Mouse (Mus musculus) T-helper 2 cell (primary cell): Measurements from ENCODE around the gene Mcoln1.

Experiments
- in situ Hi-C: fragments of 300-600 bp; cut with MboI, MseI; formaldehyde crosslinking; loops from one replicate; pipeline ENCODE4 v1.15.1; 2025; ENCODE audit warnings: high pct_unique_total_duplicates

The Mcoln1 gene

DNA sequence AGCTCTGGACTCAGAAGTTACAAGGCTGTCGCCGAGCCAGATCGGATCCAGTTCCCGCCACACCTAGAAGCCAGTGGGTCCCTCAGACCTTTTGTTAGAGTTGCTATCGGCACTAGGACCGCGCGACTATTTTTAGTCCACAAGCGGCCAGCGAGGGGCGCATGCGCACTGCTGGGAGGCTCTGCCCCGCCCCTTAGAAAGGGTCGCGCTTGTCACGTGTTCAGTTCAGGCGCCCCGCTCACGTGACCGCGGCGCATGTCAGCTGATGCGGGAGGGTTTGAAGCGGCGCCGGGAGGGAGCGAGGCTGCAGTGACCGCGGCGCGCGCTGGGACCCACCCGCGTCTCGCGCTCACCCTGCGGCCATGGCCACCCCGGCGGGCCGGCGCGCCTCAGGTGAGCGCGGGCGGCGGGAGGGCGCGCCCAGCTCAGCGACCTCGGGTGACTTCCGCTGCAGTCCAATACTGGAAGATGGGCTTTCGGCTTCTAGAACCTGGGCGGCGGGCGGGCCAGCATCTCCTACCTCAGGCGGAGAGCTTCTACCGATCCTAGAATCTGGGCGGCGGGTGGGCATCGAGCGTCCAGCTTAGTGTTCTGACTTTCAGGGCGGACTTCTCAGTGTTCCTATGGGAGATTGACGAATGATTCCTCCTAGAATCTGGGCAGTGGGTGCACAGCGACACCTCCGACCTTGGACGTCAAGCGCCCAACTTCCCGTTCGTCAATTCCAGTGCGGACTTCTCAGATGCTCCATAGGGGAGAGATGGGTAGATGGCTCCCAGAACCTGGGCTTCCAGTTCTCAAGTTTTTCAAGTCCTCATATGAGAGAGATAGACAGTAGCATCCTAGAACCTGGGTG lies at the start of gene Mcoln1:
TSS of gene Mcoln1 (plus strand) at position 223 of the 856 bp plus-strand sequence.
- in situ Hi-C loops = no loop called here

DNA sequence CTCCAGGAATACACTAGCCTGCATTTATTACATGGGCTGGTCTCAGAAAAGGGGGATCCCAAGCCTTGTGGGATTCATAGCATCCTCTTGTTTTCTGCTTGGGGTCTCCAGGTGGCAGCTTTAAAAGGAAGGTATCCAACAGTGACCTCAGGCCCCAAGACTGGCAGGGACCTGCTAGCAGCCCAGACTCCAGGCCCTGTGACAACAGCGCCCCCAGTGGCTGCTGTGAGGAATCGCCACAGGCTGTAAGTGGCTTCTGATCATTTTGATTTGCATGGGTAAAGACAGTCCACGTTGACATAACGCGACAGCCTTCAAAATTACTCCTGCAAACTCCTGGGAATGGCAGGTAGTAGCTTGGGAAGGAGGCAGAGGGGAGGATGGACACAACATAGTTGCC lies 49.6 kb upstream of the Mcoln1 start:
- in situ Hi-C loops = loop anchor here (5.0 kb wide), 1 partner anchor 93 kb away; no protein-coding TSS in a partner anchor

DNA sequence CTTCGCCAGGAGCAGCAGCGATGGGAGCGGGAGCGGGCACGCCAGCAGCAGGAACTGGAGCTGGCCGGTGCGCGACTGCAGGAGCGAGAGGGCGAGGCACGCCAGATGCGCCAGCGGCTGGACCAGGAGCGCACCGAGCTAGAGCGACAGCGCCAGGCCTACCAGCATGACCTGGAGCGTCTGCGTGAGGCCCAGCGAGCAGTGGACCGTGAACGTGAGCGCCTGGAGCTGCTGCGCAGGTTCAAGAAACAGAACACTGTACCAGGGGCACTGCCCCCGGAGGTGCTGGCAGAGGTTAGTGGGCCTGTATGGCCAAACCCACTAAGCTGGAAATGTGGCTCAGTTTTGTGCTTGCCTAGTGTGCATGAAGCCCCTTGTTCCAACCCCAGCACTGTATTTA lies 48.3 kb upstream of the Mcoln1 start:
- in situ Hi-C loops = loop anchor here (5.0 kb wide), 1 partner anchor 95 kb away; no protein-coding TSS in a partner anchor

DNA sequence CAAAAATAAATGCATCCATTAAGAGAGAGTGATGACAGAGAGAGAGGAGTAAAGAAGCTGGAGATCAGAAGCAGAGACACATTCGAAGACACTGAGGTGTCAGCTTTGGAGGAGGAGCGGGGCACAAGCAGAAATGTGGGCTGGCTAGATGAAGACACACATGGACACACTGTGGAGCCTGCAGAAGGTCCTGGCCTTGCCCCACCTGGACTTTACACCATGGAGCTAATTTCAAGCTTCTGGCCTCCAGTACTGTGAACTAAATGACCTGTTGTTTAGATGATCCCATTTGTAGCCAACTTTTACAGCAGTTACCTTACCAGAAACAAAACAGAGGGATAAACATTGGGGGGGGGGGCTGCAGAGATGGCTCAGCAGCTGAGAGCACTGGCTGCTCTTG lies 37.0 kb upstream of the Mcoln1 start:
- in situ Hi-C loops = loop anchor here (10.0 kb wide), 1 partner anchor 212 kb away; the partner anchor contains the start of genes Fcor and Trappc5

DNA sequence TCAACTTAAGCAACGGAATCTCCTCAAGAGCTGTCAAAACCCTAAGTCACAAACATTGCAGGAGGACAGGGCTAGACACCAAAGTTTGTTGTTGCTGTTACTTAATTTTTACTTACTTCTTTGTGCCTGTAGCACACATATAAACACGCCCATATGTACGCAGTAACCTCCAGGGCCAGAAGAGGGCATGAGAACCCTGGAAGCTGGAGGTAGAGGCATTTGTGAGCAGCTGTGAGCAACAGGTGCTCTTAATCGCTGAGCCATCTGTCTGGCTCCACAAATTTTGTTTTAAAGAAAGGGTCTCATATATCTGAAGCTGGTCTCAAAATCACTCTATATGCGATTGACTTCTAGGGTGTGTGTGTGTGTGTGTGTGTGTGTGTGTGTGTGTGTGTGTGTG lies 35.9 kb upstream of the Mcoln1 start:
- in situ Hi-C loops = loop anchor here (10.0 kb wide), 1 partner anchor 210 kb away; the partner anchor contains the start of genes Fcor and Trappc5

DNA sequence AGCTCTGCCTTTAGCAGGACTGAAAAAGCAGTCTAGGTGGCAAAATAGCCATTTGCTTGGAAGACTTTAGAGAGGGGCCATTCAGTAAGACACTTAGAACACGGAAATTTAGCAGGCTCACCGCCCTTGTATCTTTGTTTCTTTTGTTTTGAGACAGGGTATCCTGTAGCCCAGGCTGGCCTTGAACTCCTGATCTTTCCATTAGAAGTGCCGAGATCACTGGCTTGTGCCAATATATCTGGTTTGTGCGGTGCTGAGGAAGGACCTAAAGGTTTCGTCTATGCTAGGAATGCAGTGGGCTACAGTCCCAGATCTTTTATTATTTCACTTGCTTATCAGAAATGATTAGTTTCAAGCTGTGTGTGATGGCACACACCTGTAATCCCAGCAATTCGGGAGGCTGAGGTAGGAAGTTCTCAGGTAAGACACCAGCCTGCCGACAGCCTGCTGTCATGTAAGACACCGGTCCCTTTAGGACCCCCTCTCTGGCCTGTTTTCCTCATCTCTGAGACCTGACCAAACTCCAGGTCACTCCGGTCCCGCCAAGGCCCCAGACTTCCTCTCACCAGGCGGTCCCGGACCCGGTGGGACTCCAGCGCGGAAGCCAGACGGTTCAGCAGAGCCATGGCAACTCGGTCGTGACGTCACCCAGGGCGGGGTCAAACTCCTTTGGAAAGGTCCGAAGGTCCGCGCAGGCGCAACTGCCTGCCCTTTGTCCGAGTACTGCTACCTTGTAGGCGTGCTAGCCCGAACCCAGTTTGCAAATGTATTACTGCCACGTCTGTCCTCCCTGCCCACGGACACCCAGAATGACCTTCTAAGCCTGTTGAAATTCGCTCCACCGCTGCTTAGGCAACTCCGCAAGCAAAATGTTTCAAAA lies 33.0 kb upstream of the Mcoln1 start, which contains the start of gene Pex11g:
TSS of gene Pex11g (minus strand) at position 675 of the 880 bp plus-strand sequence.
- in situ Hi-C loops = loop anchor here (10.0 kb wide), 1 partner anchor 208 kb away; the partner anchor contains the start of genes Fcor and Trappc5

DNA sequence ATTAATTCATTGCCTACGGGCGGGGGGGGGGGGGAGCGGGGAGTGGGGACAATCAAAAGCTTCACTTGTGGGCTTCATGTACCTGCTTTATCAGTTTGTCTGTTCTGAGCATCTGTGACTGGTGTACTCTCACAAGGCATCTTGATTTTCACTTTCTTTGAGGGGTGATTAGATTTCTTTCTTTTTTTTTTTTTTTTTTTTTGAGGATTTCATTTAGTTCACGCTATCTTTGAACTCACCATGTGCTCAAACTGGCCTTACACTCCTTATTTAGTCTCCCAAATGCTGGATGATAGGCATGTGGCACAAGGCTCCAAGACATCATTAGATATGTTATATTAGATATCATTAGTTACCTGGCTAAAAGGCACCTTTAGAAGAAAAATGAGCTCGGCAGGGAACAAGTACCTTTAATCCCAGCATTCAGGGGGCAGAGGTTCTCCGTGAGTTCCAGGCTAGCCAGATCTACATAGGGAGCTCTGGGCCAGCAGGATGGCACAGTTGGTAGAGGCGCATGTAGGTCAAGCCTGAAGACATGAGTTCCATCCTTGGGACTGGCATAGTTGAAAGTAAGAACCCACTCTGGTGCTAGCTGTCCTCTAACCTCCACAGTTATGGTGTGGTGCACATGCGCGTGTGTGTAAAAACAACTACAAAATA lies 32.2 kb upstream of the Mcoln1 start:
- in situ Hi-C loops = loop anchor here (10.0 kb wide), 1 partner anchor 207 kb away; the partner anchor contains the start of genes Fcor and Trappc5

DNA sequence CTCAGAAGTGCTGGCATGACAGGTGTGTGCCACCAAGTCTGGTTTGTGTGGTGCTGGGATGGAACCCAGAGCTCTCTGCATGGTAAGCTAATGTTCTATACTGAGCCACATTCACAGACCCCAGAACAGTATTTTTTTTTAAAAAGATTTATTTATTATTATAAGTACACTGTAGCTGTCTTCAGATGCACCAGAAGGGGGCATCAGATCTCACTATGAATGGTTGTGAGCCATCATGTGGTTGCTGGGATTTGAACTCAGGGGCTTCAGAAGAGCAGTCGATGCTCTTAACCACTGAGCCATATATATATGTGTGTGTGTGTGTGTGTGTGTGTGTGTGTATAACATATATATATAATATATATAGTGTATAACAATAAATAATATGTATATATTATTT lies 31.4 kb upstream of the Mcoln1 start:
- in situ Hi-C loops = loop anchor here (10.0 kb wide), 1 partner anchor 206 kb away; the partner anchor contains the start of genes Fcor and Trappc5

DNA sequence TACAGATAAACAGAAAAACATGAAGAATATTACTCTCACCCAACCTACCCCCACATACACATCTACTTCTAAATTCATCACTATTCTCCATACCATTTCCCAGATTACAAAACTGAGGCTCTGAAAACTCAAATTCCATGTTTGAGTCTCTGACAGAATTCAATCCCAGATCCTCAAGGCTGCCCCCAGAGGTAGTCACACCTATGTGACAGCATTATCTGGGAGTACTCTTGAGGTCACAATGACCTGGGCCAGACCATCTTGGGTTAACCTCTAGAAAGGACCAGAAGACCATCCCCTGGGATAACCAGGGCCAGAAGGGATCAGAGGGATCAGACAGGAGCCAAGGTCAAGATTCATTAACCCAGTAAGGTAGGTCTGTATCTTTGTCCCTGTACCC lies 29.7 kb upstream of the Mcoln1 start, which contains the start of gene Tex45:
TSS of gene Tex45 (plus strand) at position 301 of the 400 bp plus-strand sequence.
- in situ Hi-C loops = no loop called here

DNA sequence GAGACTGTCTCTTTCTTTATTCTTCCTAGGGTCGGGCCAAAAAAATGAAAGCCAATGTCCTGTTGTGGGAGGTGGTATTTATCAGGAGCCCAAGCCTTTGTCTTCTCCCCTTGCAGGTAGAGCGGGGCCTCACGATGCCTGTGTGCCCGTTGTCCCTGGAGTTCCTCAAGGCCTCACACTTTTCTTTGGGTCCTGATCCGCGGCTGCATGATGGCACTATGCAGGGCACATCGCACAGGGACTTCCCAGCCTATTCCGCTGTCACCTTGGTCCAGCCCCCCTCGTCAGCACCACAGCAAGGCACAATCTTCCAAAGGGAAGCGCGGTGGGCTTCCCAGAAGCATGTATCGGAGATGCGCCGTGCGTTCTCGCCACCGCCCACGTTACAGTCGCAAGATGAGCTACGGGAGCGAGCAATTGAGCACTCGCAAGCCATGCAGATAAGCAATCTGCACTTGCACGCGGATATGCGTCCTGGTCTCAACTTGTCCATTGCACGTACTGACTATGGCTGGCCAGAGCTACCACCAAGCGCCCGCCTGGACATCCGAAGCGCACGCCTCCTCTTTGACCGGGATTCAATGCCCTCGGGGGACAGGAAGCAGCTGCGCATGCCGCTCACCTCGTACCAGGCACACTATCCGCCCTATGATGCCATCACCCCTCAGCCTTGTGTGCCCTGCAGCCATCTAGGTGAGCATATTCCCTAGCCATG lies 24.4 kb upstream of the Mcoln1 start:
- in situ Hi-C loops = no loop called here

DNA sequence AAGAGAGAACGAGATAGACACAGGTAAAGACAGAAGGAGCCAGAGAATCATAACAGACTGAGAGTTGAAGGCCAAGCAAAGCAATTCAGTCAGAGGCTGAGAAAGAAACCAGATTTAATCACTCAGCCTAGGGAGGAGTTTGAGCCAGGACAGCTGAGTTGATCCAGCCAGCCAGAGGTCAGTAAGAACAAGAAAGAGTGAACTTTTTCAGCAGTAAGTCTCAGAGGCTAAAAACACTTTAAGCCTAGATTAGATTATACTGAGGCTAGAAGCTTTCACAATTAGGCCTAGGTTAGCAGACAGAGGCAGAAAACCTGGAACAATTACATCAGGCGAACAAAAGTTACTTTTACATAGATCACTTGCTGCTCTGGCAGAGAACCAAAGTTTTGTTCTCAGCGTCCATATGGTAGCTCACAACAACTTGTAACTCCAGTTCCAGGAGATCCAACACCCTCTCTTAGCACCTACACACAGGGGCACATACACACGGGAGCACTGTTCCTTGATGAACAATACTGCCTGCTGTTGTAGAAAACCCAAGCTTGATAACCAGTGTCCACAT lies 20.0 kb upstream of the Mcoln1 start:
- in situ Hi-C loops = no loop called here

DNA sequence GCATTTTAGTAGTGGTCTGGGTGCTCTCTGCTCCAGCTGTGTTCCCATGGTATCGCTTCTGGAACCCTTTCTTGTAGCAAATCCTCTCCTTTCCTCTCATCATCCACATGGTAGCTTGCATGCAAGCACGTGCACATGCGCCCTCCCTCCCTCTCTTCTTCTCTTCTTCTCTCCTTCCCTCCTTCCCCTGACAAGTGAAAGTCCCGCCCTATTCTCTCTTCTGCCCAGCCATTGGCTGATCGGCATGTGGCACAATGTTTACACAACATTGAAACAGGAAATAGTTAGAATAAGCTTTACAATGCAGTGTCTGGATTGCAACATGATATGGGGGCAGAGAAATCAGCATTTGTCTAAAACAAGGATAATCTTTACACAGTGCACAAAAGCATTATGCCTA lies 18.7 kb upstream of the Mcoln1 start:
- in situ Hi-C loops = no loop called here

DNA sequence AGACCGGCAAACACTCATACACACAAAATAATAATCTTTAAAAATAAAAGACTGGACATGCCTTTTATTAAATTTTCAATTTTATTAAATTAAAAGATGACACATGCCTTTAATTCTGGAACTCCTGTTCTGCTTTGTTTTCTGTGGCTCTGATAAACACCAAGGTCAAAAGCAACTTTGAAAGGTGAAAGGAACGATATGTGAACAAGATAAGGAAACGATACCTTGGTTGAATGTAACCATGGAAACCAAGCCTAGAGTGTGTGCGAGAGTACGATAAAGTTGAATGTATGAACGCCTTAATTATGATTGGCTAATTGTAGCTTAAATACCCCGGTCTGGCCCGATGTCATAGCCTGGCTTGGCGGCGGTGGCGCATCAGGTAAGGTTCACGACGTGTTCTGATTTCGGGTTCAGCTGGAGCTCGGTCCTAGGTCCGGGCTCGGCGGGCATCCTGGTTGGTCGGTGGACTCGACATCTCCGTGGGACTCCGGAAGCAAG lies 18.0 kb upstream of the Mcoln1 start:
- in situ Hi-C loops = no loop called here

DNA sequence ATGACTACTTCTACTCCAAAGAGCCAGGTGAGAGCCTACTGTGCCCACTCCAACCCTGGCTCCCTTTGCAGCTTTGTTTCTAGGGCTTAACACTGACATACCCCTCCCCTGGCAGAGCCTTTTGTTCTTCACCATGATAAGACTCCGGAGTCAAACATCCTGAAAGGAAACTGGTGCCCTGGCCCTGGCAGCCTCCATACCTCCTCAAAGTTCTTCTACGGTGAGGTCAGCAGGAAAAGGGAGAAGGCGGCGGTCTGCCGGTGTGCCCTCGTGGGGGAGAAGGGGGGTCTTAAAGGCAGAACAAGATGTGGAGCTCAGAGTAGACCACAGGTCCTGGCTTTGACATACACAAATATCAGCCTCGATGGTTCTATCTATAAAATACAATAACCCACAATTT lies 16.7 kb upstream of the Mcoln1 start:
- in situ Hi-C loops = no loop called here

DNA sequence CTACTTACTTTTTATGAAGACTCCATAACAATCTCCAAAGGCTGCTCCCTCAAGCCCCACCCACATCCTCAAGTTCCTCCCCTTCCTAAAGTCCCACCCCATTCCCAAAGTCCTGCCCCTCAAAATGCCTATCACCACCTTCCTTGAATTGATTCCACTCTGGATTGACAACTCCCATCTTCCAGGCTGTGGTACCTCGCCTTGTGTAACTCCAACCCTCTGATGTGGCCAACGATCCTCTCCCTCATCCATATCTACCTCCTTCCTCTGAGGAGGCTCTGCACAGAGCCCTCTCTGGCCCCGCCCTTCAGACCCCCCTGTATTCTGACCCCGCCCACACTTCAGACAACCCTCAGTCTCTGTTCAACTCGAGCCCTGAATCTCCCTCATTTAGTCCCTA lies 15.1 kb upstream of the Mcoln1 start:
- in situ Hi-C loops = no loop called here

DNA sequence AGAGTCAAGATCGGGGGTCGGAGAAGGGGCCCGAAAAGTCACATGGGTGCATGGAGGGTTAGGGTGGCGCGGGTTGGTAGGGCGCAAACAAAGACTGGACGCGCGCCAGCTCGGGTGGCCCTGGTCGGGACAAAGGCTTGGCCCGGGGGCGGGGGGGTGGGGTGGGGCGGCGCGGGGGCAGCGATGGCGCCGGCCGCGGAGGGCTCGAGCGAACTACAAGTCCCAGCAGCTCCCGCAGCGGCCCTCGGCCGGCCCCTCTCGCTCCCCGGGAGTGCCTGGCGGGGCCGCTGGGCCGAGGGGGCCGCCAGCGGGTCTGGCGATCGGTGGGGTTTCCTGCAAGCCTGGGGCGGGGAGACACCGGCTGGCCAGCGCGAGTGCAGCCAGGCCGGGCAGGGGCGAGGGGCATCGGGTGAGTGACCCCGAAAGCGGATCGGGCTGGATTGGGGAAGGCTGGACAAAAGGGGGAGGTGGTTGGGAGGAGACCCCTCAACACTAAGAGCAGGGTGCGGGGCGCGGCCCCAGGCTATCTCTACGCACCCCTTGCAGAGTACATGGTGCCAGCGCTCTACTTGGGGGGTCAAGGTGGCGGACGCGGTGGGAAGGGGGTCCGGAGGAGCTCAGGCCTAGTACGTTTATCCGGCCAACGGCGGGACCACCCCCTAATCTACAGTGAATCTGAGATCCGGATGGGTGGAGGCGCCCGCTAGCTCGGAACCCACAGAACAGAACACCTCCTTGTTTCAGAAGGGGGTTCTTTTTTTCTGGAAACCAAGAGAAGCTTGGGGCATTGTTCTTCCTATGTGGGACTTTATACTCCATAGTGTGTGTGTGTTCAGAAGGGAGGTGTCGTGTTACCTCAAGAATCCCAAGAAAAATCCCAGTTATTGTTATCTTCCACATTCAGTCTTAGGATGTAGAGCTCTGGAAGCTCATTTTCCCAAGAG lies 7.1 kb upstream of the Mcoln1 start, which contains the start of gene Zfp358:
TSS of gene Zfp358 (plus strand) at position 238 of the 944 bp plus-strand sequence.
- in situ Hi-C loops = no loop called here

DNA sequence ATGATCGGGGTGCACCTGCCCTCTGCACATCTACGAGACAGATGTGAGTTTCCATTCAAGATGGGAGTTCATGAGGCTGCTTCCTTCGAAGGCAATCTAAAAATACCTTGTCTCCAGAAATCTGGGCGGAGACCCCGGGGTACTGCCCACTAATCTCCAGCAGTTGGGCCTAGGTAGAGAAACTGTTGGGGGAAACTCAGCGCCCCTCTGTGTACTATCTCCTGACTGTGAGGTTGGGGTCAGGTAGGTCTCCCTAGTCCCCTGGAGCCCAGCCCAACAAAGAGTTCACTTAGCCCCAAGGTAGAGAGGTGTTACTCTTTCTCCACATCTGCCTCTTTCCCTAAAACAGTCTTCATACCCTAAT lies 6.4 kb upstream of the Mcoln1 start:
- in situ Hi-C loops = no loop called here

DNA sequence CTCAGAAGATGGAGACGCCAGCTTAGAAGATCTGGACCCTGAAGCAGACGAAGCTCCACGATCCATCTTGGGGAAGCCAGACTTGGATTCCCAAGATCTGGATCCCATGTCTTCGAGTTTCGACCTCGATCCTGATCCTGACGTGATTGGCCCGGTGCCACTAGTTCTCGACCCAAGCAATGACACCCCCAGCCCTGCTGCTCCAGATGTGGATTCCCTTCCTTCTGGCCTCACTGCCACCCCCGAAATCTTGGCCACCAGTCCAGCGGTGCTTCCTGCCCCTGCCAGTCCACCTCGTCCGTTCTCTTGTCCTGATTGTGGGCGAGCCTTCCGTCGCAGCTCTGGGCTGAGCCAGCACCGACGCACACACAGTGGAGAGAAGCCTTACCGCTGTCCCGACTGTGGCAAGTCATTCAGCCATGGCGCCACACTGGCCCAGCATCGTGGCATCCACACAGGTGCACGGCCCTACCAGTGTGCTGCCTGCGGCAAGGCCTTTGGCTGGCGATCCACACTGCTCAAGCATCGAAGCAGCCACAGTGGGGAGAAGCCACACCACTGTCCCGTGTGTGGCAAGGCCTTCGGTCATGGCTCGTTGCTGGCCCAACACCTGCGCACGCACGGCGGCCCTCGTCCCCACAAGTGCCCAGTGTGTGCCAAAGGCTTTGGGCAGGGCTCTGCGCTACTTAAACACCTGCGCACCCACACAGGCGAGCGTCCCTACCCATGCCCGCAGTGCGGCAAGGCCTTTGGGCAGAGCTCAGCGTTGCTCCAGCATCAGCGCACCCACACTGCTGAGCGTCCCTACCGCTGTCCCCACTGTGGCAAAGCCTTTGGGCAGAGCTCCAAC lies 4.5 kb upstream of the Mcoln1 start:
- in situ Hi-C loops = no loop called here
